ENCODE assay signal across 24 mouse cellular contexts in genomic region chr4:28646154-28646553, GRCm38 (mm10).
"Had no signal": no experiment of that assay in that cellular context is flagged by ENCODE, and none has a peak within 500 bp of the region (broad histone marks: within the 10 kb centered on the region; RNA-seq: fewer than 3 reads in every experiment).

No protein-coding gene starts in this region.

- H3K4me1 ChIP-seq: heart, embryonic 13.5 days; heart, embryonic 15.5 days; hindbrain, embryonic 10.5 days; hindbrain, embryonic 12.5 days; limb, embryonic 13.5 days; limb, embryonic 15.5 days; liver, embryonic 12.5 days had no signal

- H3K4me2 ChIP-seq: heart, embryonic 11.5 days; heart, embryonic 13.5 days; heart, embryonic 15.5 days; hindbrain, embryonic 12.5 days; hindbrain, embryonic 14.5 days; limb, embryonic 13.5 days; limb, embryonic 15.5 days; liver, embryonic 12.5 days had no signal

- H3K27ac ChIP-seq: heart, adult 2 months; heart, embryonic 13.5 days; heart, embryonic 15.5 days; hindbrain, embryonic 10.5 days; hindbrain, embryonic 12.5 days; hindbrain, embryonic 14.5 days; left cerebral cortex, adult 2 months; limb, embryonic 13.5 days; limb, embryonic 15.5 days; liver, embryonic 12.5 days; liver, embryonic 14.5 days had no signal

- ATAC-seq: hindbrain, embryonic 16.5 days; intestine, embryonic 16.5 days; liver, embryonic 12.5 days had no signal

- H3K4me3 ChIP-seq: heart, adult 2 months; heart, embryonic 13.5 days; heart, embryonic 15.5 days; hindbrain, embryonic 10.5 days; hindbrain, embryonic 12.5 days; left cerebral cortex, adult 2 months; limb, embryonic 13.5 days; limb, embryonic 15.5 days; liver, embryonic 12.5 days had no signal

- H3K27me3 ChIP-seq: heart, embryonic 13.5 days; heart, embryonic 15.5 days; hindbrain, embryonic 12.5 days; limb, embryonic 13.5 days; limb, embryonic 15.5 days; liver, embryonic 12.5 days had no signal

- H3K9ac ChIP-seq: heart, embryonic 13.5 days; heart, embryonic 15.5 days; hindbrain, embryonic 12.5 days; hindbrain, embryonic 14.5 days; limb, embryonic 13.5 days; limb, embryonic 15.5 days; liver, embryonic 12.5 days; liver, embryonic 14.5 days had no signal

- H3K9me3 ChIP-seq: heart, embryonic 13.5 days; heart, embryonic 15.5 days; hindbrain, embryonic 10.5 days; hindbrain, embryonic 12.5 days; limb, embryonic 13.5 days; limb, embryonic 15.5 days; liver, embryonic 12.5 days had no signal

- H3K36me3 ChIP-seq: heart, embryonic 13.5 days; heart, embryonic 15.5 days; hindbrain, embryonic 10.5 days; hindbrain, embryonic 12.5 days; limb, embryonic 13.5 days; limb, embryonic 15.5 days; liver, embryonic 12.5 days had no signal

- DNase-seq: gastrocnemius, postnatal 14 days; gastrocnemius, postnatal 36 days; heart, adult 11 months; heart, adult 2 months; heart, postnatal 14 days; heart, postnatal 36 days; kidney, adult 11 months; kidney, adult 2 months; kidney, postnatal 14 days; kidney, postnatal 36 days; left cerebral cortex, postnatal 4 days had no signal
